In the genomic region with DNA sequence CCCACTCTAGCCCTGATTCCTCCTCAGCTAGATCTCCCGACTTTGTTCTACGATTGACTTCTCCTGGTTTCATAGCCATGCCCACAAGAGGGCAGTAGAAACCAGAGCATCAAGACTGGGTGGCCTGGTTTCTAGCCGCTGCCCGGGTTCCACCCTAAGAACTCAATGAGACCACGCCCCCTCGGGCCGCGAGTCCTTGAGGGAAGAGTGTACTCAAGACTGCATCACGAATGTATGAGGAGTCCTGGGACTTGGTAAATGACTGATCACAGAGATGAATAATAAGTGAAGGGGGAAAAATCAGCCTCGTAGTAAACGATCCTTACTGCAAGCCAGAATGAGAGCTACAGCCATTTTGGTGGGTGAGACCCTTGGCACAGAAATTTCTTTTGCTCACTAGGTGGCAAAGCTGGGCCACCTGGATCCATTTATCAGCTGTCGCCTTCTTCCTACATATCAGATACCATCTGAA, we compare ENCODE assay signal across 8 mouse cellular contexts. TPM values are rescaled to one million over a fixed set of nuclear protein-coding genes. Genes with fewer than 3 reads are reported as not detected.
DNase-seq lines count a peak whose midpoint lies in the region; ATAC-seq and TF ChIP-seq lines count a peak whose summit lies in the region.

No protein-coding gene starts in this region.

- no peak for TF ChIP-seq POLR2A in bone marrow, adult 2 months (IDR thresholded peaks at IDR 0.05; ENCODE audit: borderline replicate concordance, control insufficient read depth, low read depth, low read length)

- no peaks in the 10 kb centered on the region; the same call in 1 of the 2 replicates for H3K4me1 ChIP-seq in bone marrow, adult 2 months (ENCODE audit: control insufficient read depth, insufficient read depth, low read length)
- no peaks in the 10 kb centered on the region for H3K4me1 ChIP-seq in embryonic facial prominence, embryonic 14.5 days (ENCODE audit: control insufficient read depth, insufficient read depth, low read length)

- peak; percentile 94 for ATAC-seq in embryonic facial prominence, embryonic 14.5 days (ENCODE audit: low read depth)
- ATAC-seq in monocyte, adult 5-6 weeks (replicated peaks; ENCODE audit: insufficient number of reproducible peaks, low FRiP score, low TSS enrichment, poor library complexity, severe bottlenecking) = peak; percentile 90

- WGBS in bone marrow, adult 2 months = 3% methylated on average over 12 of the region's 12 CpGs
- 1% methylated on average over 12 of the region's 12 CpGs for WGBS in embryonic facial prominence, embryonic 14.5 days

- H3K9ac ChIP-seq in embryonic facial prominence, embryonic 14.5 days (ENCODE audit: low read depth, low read length) = no peak overlapping the region

- no peaks in the 10 kb centered on the region for H3K9me3 ChIP-seq in embryonic facial prominence, embryonic 14.5 days (ENCODE audit: control insufficient read depth, low read length)

- H3ac ChIP-seq in C2C12 (ENCODE audit: control insufficient read depth, insufficient read length, low read depth) = no peak overlapping the region

- H3K4me3 ChIP-seq in C2C12 (ENCODE audit: insufficient read depth, poor library complexity, severe bottlenecking) = no peak overlapping the region
- H3K4me3 ChIP-seq in bone marrow, adult 2 months (replicated peaks; ENCODE audit: control insufficient read depth, low read depth, low read length) = no peak overlapping the region
- peak overlapping the region; percentile 38 for H3K4me3 ChIP-seq in embryonic facial prominence, embryonic 14.5 days (ENCODE audit: low read depth, low read length)

- peak; percentile 30 for TF ChIP-seq CTCF in C2C12 (IDR thresholded peaks at IDR 0.05; ENCODE audit: control insufficient read depth, insufficient read depth, insufficient read length)
- peak; percentile 73 for TF ChIP-seq CTCF in bone marrow, adult 2 months (IDR thresholded peaks at IDR 0.05; ENCODE audit: control insufficient read depth, insufficient read depth, low read length)

- H3K4me2 ChIP-seq in embryonic facial prominence, embryonic 14.5 days (ENCODE audit: low read depth, low read length) = peak overlapping the region; percentile 48

- DNase-seq in embryonic facial prominence, embryonic 14.5 days (ENCODE audit: low spot score) = peak; percentile 98
- peak; percentile 49 to 65 for DNase-seq in heart, adult 9 months (ENCODE audit: low spot score in 2 of 2)
- DNase-seq in kidney, adult 9 months = peak; percentile 84
- DNase-seq in liver = peak; percentile 88
- peak; percentile 61 to 71 for DNase-seq in spleen, postnatal 36 days (ENCODE audit: low spot score in 2 of 2)

- no peak overlapping the region for H3K27ac ChIP-seq in bone marrow, adult 2 months (ENCODE audit: control insufficient read depth, insufficient read depth, low read depth, low read length, poor library complexity)
- no peak overlapping the region for H3K27ac ChIP-seq in embryonic facial prominence, embryonic 14.5 days (replicated peaks; ENCODE audit: low read depth, low read length)

- H3K79me3 ChIP-seq in C2C12 (ENCODE audit: low read depth) = no peaks in the 10 kb centered on the region

- no peaks in the 10 kb centered on the region for H3K79me2 ChIP-seq in C2C12 (ENCODE audit: control insufficient read depth, insufficient read depth)

- no peaks in the 10 kb centered on the region for H3K27me3 ChIP-seq in C2C12 (ENCODE audit: control insufficient read depth, insufficient read depth, insufficient read length)
- H3K27me3 ChIP-seq in embryonic facial prominence, embryonic 14.5 days (replicated peaks; ENCODE audit: control insufficient read depth, insufficient read depth, low read length) = no peaks in the 10 kb centered on the region

- H3K36me3 ChIP-seq in C2C12 (ENCODE audit: control insufficient read depth, insufficient read depth) = no peaks in the 10 kb centered on the region
- H3K36me3 ChIP-seq in embryonic facial prominence, embryonic 14.5 days (ENCODE audit: control insufficient read depth, insufficient read depth, low read length) = no peaks in the 10 kb centered on the region

TF ChIP-seq in C2C12, 6 proteins besides CTCF, POLR2A, EP300 and RAD21:
- no peak for TF ChIP-seq MYOG (IDR thresholded peaks at IDR 0.05; ENCODE audit: control insufficient read depth, extremely low read depth, insufficient read length)
- no peak for TF ChIP-seq USF1 (IDR thresholded peaks at IDR 0.05; ENCODE audit: low read depth)
- no peak for TF ChIP-seq MAX (IDR thresholded peaks at IDR 0.05)
- no peak for TF ChIP-seq FOSL1 (IDR thresholded peaks at IDR 0.05; ENCODE audit: insufficient read depth, low read length, poor library complexity, severe bottlenecking)
- TF ChIP-seq CEBPB (IDR thresholded peaks at IDR 0.05; ENCODE audit: low read depth) = no peak
- no peak for TF ChIP-seq MYOD1 (IDR thresholded peaks at IDR 0.05; ENCODE audit: control insufficient read depth, insufficient read length, low read depth)
TF ChIP-seq in C2C12: peak in this region for 0.

RNA-seq across cellular contexts. Expression of a gene that starts 12.8 kb away (rescaled TPM):
- 0.08 TPM for polyA plus RNA-seq in C2C12 (2012; fragmentation: generic; extraction: Trizol)
- polyA plus RNA-seq in bone marrow, adult 2 months (2011; ENCODE audit: insufficient read depth, insufficient read length, low replicate concordance, missing spikeins) = 1.2 and 1.7 TPM in 2 replicates
- polyA plus RNA-seq in embryonic facial prominence, embryonic 14.5 days (2014; fragmentation: Nextera tagmentation; extraction: Ambion mirVana) = not detected in 2 replicates
- total RNA-seq in monocyte, adult 5-6 weeks (2017) = 0.43 TPM in 1 of 3 replicates, not detected in the others

RNA-seq across cellular contexts. Expression of a gene that starts 13.4 kb away (rescaled TPM):
- 81.6 TPM for polyA plus RNA-seq in C2C12 (2012; fragmentation: generic; extraction: Trizol)
- polyA plus RNA-seq in bone marrow, adult 2 months (2011; ENCODE audit: insufficient read depth, insufficient read length, low replicate concordance, missing spikeins) = 22.2 and 30.4 TPM in 2 replicates
- polyA plus RNA-seq in embryonic facial prominence, embryonic 14.5 days (2014; fragmentation: Nextera tagmentation; extraction: Ambion mirVana) = 52.4 and 59.4 TPM in 2 replicates
- 54.6 to 77.8 TPM (median 70.4 TPM) in 3 replicates for total RNA-seq in monocyte, adult 5-6 weeks (2017)

RNA-seq across cellular contexts. Expression of a gene that starts 21.5 kb away (rescaled TPM):
- polyA plus RNA-seq in C2C12 (2012; fragmentation: generic; extraction: Trizol) = 0.07 TPM
- 0.61 TPM in 1 of 2 replicates, not detected in the other for polyA plus RNA-seq in bone marrow, adult 2 months (2011; ENCODE audit: insufficient read depth, insufficient read length, low replicate concordance, missing spikeins)
- 8.8 and 9.0 TPM in 2 replicates for polyA plus RNA-seq in embryonic facial prominence, embryonic 14.5 days (2014; fragmentation: Nextera tagmentation; extraction: Ambion mirVana)
- 0.19 TPM in 1 of 3 replicates, not detected in the others for total RNA-seq in monocyte, adult 5-6 weeks (2017)

RNA-seq across cellular contexts. Expression of a gene that starts 23.6 kb away (rescaled TPM):
- polyA plus RNA-seq in C2C12 (2012; fragmentation: generic; extraction: Trizol) = 0.27 TPM
- 3.5 and 13.6 TPM in 2 replicates for polyA plus RNA-seq in bone marrow, adult 2 months (2011; ENCODE audit: insufficient read depth, insufficient read length, low replicate concordance, missing spikeins)
- 5.5 and 17.2 TPM in 2 replicates for polyA plus RNA-seq in embryonic facial prominence, embryonic 14.5 days (2014; fragmentation: Nextera tagmentation; extraction: Ambion mirVana)
- total RNA-seq in monocyte, adult 5-6 weeks (2017) = 1.8 to 2.2 TPM in 2 of 3 replicates, not detected in the other

RNA-seq across cellular contexts. Expression of a gene that starts 43.5 kb away (rescaled TPM):
- polyA plus RNA-seq in C2C12 (2012; fragmentation: generic; extraction: Trizol) = 7.5 TPM
- 3.4 TPM in 2 replicates for polyA plus RNA-seq in bone marrow, adult 2 months (2011; ENCODE audit: insufficient read depth, insufficient read length, low replicate concordance, missing spikeins)
- polyA plus RNA-seq in embryonic facial prominence, embryonic 14.5 days (2014; fragmentation: Nextera tagmentation; extraction: Ambion mirVana) = 8.9 and 9.7 TPM in 2 replicates
- total RNA-seq in monocyte, adult 5-6 weeks (2017) = 1.2 to 4.4 TPM (median 2.8 TPM) in 3 replicates
